Mouse (Mus musculus) erythroblast, embryonic 14.5 days (primary cell): ENCODE measurements around the gene Gm43517. TPM values are rescaled to one million over a fixed set of nuclear protein-coding genes. Genes with fewer than 3 reads are reported as not detected.

ENCODE experiments used
- H3K27me3 ChIP-seq: 2 replicates; pipeline ENCODE4 v1.6.1; 2012; ENCODE audit warnings: inconsistent platforms; ENCODE audit not compliant: control insufficient read depth
- H3K36me3 ChIP-seq: 2 replicates; pipeline ENCODE4 v1.6.1; 2012; ENCODE audit warnings: mild to moderate bottlenecking, inconsistent platforms; ENCODE audit not compliant: control insufficient read depth
- H3K4me1 ChIP-seq: 2 replicates; pipeline ENCODE4 v1.6.1; 2012; ENCODE audit warnings: inconsistent platforms; ENCODE audit not compliant: control insufficient read depth
- H3K4me3 ChIP-seq: replicated peaks from 2 replicates; pipeline ENCODE3; 2012; ENCODE audit warnings: moderate library complexity, mild to moderate bottlenecking, inconsistent platforms
- H3K9me3 ChIP-seq: 2 replicates; pipeline ENCODE4 v1.6.1; 2012; ENCODE audit warnings: low read length, inconsistent platforms, mixed read lengths; ENCODE audit not compliant: control insufficient read depth
- GATA1 ChIP-seq: IDR thresholded peaks from 2 replicates; pipeline ENCODE4 v1.6.1; 2012; ENCODE audit warnings: low read length, inconsistent platforms, mixed read lengths
- TAL1 ChIP-seq: IDR thresholded peaks from 3 replicates; pipeline ENCODE4 v1.6.1; 2012; ENCODE audit warnings: low read length, inconsistent platforms, mixed read lengths
- polyA plus RNA-seq: library from polyadenylated mRNA; stranded (reverse); fragments of >175 nt; gene quantifications from 2 replicates; pipeline ENCODE4 v1.2.3, GENCODE M21; 2012

The Gm43517 gene
- polyA plus RNA-seq, 1 experiment: not detected

GRCm38 (mm10) chr12:49398163-49398540 is 13.2 kb downstream of the Gm43517 start:
- TF ChIP-seq TAL1: no peak
- no peak for TF ChIP-seq GATA1
- Histone ChIP-seq H3K9me3 (no peaks in the 10 kb centered on the region), H3K36me3 (no peaks in the 10 kb centered on the region), H3K27me3 (peaks cover 62% of the 10 kb centered on the region), H3K4me1 (no peaks in the 10 kb centered on the region), H3K4me3 (no peak overlapping the region)

GRCm38 (mm10) chr12:49398636-49399035 is 13.7 kb downstream of the Gm43517 start:
- H3K9me3 ChIP-seq: no peaks in the 10 kb centered on the region
- TF ChIP-seq GATA1: no peak
- no peak for TF ChIP-seq TAL1
- H3K27me3 ChIP-seq: peaks cover 64% of the 10 kb centered on the region
- no peak overlapping the region for H3K4me3 ChIP-seq
- H3K4me1 ChIP-seq: no peaks in the 10 kb centered on the region
- no peaks in the 10 kb centered on the region for H3K36me3 ChIP-seq

- Histone ChIP-seq H3K27me3 (peaks cover 56% of the 10 kb centered on the region), H3K9me3 (no peaks in the 10 kb centered on the region), H3K4me1 (no peaks in the 10 kb centered on the region), H3K4me3 (no peak overlapping the region), H3K36me3 (no peaks in the 10 kb centered on the region)
- TF ChIP-seq TAL1 (no peak), GATA1 (no peak)
Observed at GRCm38 (mm10) chr12:49399611-49400010, 14.6 kb downstream of the Gm43517 start.

- H3K4me3 ChIP-seq: no peak overlapping the region
- TF ChIP-seq TAL1: no peak
- no peak for TF ChIP-seq GATA1
- no peaks in the 10 kb centered on the region for H3K4me1 ChIP-seq
- no peaks in the 10 kb centered on the region for H3K36me3 ChIP-seq
- H3K9me3 ChIP-seq: no peaks in the 10 kb centered on the region
- peaks cover 49% of the 10 kb centered on the region for H3K27me3 ChIP-seq
Observed at GRCm38 (mm10) chr12:49400036-49400852, 15.3 kb downstream of the Gm43517 start.

GRCm38 (mm10) chr12:49400853-49401118 is 15.8 kb downstream of the Gm43517 start:
- H3K4me3 ChIP-seq: no peak overlapping the region
- TF ChIP-seq TAL1 (no peak), GATA1 (no peak)
- H3K27me3 ChIP-seq: peaks cover 47% of the 10 kb centered on the region
- H3K4me1 ChIP-seq: no peaks in the 10 kb centered on the region
- H3K36me3 ChIP-seq: no peaks in the 10 kb centered on the region
- H3K9me3 ChIP-seq: no peaks in the 10 kb centered on the region

- H3K4me3 ChIP-seq: no peak overlapping the region
- H3K4me1 ChIP-seq: no peaks in the 10 kb centered on the region
- peaks cover 44% of the 10 kb centered on the region for H3K27me3 ChIP-seq
- TF ChIP-seq GATA1 (no peak), TAL1 (no peak)
- H3K9me3 ChIP-seq: no peaks in the 10 kb centered on the region
- H3K36me3 ChIP-seq: no peaks in the 10 kb centered on the region
Observed at GRCm38 (mm10) chr12:49401119-49401795, 16.3 kb downstream of the Gm43517 start.

GRCm38 (mm10) chr12:49401796-49402130 is 16.8 kb downstream of the Gm43517 start:
- Histone ChIP-seq H3K4me3 (no peak overlapping the region), H3K4me1 (no peaks in the 10 kb centered on the region), H3K36me3 (no peaks in the 10 kb centered on the region), H3K9me3 (no peaks in the 10 kb centered on the region), H3K27me3 (peaks cover 44% of the 10 kb centered on the region)
- TF ChIP-seq GATA1: no peak
- no peak for TF ChIP-seq TAL1

- Histone ChIP-seq H3K4me3 (no peak overlapping the region), H3K27me3 (no peaks in the 10 kb centered on the region), H3K4me1 (no peaks in the 10 kb centered on the region), H3K9me3 (no peaks in the 10 kb centered on the region), H3K36me3 (no peaks in the 10 kb centered on the region)
- TF ChIP-seq GATA1 (no peak), TAL1 (no peak)
Observed at GRCm38 (mm10) chr12:49409833-49410232, 24.9 kb downstream of the Gm43517 start.

GRCm38 (mm10) chr12:49417963-49418362 is 33.0 kb downstream of the Gm43517 start:
- no peaks in the 10 kb centered on the region for H3K9me3 ChIP-seq
- H3K4me3 ChIP-seq: no peak overlapping the region
- no peak for TF ChIP-seq GATA1
- no peak for TF ChIP-seq TAL1
- H3K27me3 ChIP-seq: no peaks in the 10 kb centered on the region
- no peaks in the 10 kb centered on the region for H3K4me1 ChIP-seq
- no peaks in the 10 kb centered on the region for H3K36me3 ChIP-seq

Other genes starting within 250 kb of the Gm43517 start
- 0.01 TPM in 1 of 2 replicates, not detected in the other for gene Foxg1, start 2.5 kb upstream of the Gm43517 start, polyA plus RNA-seq